Mouse (Mus musculus) lung, adult 2 months (tissue): ENCODE results near the gene Rps28.
A peak's percentile ranks its signal among the peaks of the same experiment; 100 is the strongest.

Experiments used
- CTCF ChIP-seq: fragments of 200-500 bp; IDR thresholded peaks from 2 replicates; pipeline ENCODE4 v1.5.1; 2011; ENCODE audit warnings: mild to moderate bottlenecking, low read length, control low read depth; ENCODE audit not compliant: insufficient read depth
- POLR2A ChIP-seq: fragments of 200-500 bp; IDR thresholded peaks from 2 replicates; pipeline ENCODE4 v1.6.1; 2011; ENCODE audit warnings: low read depth, mild to moderate bottlenecking, control low read depth, low read length, borderline replicate concordance; ENCODE audit errors: extremely low read depth

GRCm38 (mm10) chr17:33817184-33817968 is 7.0 kb downstream of the Rps28 start:
- TF ChIP-seq CTCF (no peak), POLR2A (peak; percentile 68; the same call in 1 of the 2 replicates)
